Mouse (Mus musculus): Measurements from ENCODE around the gene Zfp408. TPM values are rescaled to one million over a fixed set of nuclear protein-coding genes. Genes with fewer than 3 reads are reported as not detected.

Gene Zfp408
- 5.1 and 6.7 TPM in 2 replicates for polyA plus RNA-seq (2012; rRNA removed)

DNA sequence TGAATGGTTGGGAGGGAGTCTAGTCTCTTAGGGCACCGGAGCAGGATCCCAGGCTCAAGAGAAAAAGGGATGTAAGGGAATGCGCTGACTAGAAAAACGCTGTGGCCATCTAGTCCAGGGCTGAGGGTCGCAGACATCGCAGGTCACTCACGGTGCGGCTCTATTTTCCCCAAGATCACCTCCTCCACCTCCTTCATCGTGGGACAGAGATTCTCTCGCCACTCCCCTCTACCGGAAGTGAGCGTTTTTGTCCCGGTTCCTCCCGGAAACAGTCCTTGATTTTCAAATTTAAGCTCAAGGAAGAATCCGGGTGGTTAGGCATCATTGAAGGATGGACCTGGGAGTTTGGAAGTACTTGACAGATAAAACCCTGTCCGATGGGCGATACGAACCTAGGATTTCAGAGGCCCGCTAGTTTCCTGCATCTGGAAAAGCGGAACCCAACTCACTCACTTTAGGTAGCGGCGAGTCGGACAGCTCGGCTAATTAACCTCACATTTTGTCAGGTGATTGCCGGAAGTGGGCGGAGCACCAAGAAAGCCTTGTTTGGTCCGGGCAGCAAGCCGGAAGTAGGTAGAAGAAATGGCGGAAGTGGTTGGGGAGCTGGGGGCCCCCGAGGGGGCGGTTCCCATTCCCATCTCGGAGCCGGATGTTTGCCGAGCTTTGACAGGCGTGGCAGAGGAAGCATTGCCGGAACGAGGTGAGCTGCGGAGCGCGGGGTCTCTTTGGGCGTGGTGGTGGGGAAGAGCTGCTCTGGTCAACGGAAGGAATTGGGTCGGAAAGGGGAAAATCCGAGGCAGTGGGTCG lies at the start of gene Zfp408, which contains the start of gene Arhgap1:
TSS of gene Zfp408 (minus strand) at position 239 of the 807 bp plus-strand sequence.
TSS of gene Arhgap1 (plus strand) at position 308 of the 807 bp plus-strand sequence.

DNA sequence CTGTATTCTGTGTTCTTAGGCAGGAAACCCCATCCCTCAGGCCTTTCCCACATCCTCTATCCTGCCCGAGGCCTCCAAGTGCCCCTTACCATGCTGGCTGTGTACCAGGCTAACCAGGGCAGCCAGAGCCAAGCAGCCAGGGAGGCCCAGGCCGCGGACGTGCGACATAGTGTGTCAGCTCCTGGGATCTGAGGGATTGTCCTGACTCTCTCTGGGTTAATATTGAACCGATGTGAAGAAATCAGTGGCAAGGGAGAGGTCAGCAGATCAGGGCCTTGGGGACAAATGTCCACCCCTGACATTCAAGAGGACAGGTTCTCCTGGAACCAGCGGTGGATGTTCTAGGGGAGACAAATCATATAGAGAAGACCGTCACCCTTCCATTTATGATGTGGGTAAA lies 13.4 kb downstream of the Zfp408 start, which contains the start of gene F2:
TSS of gene F2 (minus strand) at position 186 of the 400 bp plus-strand sequence.

Other genes starting within 250 kb of the Zfp408 start
- 2.1 and 2.3 TPM in 2 replicates for gene 1110051M20Rik, start 205.1 kb downstream of the Zfp408 start, polyA plus RNA-seq (2012; rRNA removed)
- 2.0 and 2.7 TPM in 2 replicates for gene Lrp4, start 192.3 kb downstream of the Zfp408 start, polyA plus RNA-seq (2012; rRNA removed)
- 10.6 and 11.2 TPM in 2 replicates for gene Ckap5, start 123.0 kb downstream of the Zfp408 start, polyA plus RNA-seq (2012; rRNA removed)
- gene F2, start 13.4 kb downstream of the Zfp408 start, polyA plus RNA-seq (2012; rRNA removed), result 1,295 and 1,309 TPM in 2 replicates
- 23.7 and 24.9 TPM in 2 replicates for gene Arhgap1, start 69 bp upstream of the Zfp408 start, polyA plus RNA-seq (2012; rRNA removed)
- gene Atg13, start 60.8 kb upstream of the Zfp408 start, polyA plus RNA-seq (2012; rRNA removed), result 12.6 and 15.0 TPM in 2 replicates
- 3.8 and 4.7 TPM in 2 replicates for gene Harbi1, start 61.1 kb upstream of the Zfp408 start, polyA plus RNA-seq (2012; rRNA removed)
- gene Ambra1, start 80.3 kb upstream of the Zfp408 start, polyA plus RNA-seq (2012; rRNA removed), result 3.7 and 4.3 TPM in 2 replicates